Mouse (Mus musculus) brain, embryonic 14.5 days (tissue): ENCODE results near the gene Pcif1. TPM values are rescaled to one million over a fixed set of nuclear protein-coding genes. Genes with fewer than 3 reads are reported as not detected.
"Not testable (repeated sequence)": the region's sequence is repeated elsewhere in the genome, so short reads cannot be mapped to it uniquely, and the experiment has no call there.

Experiments
- DNase-seq: peaks from one replicate; pipeline ENCODE4 v3.0.0-alpha.2; 2011; ENCODE audit warnings: low read depth
- CTCF ChIP-seq: fragments of 200-500 bp; IDR thresholded peaks from 2 replicates; pipeline ENCODE4 v1.5.1; 2012; ENCODE audit warnings: inconsistent platforms, mild to moderate bottlenecking, moderate library complexity, borderline replicate concordance; ENCODE audit not compliant: insufficient read depth, insufficient read length; ENCODE audit errors: extremely low read depth
- POLR2A ChIP-seq: fragments of 200-500 bp; IDR thresholded peaks from 2 replicates; pipeline ENCODE4 v1.6.1; 2012; ENCODE audit warnings: mild to moderate bottlenecking, inconsistent platforms, borderline replicate concordance; ENCODE audit not compliant: poor library complexity, insufficient read depth, insufficient read length, severe bottlenecking; ENCODE audit errors: extremely low read depth
- polyA plus RNA-seq: library from polyadenylated mRNA; depleted of rRNA; stranded (reverse); fragments of >200 nt; gene quantifications from 2 replicates; pipeline ENCODE4 v1.2.3, GENCODE M21; 2012

Gene Pcif1
- polyA plus RNA-seq, 1 experiment: 55.5 TPM

DNA sequence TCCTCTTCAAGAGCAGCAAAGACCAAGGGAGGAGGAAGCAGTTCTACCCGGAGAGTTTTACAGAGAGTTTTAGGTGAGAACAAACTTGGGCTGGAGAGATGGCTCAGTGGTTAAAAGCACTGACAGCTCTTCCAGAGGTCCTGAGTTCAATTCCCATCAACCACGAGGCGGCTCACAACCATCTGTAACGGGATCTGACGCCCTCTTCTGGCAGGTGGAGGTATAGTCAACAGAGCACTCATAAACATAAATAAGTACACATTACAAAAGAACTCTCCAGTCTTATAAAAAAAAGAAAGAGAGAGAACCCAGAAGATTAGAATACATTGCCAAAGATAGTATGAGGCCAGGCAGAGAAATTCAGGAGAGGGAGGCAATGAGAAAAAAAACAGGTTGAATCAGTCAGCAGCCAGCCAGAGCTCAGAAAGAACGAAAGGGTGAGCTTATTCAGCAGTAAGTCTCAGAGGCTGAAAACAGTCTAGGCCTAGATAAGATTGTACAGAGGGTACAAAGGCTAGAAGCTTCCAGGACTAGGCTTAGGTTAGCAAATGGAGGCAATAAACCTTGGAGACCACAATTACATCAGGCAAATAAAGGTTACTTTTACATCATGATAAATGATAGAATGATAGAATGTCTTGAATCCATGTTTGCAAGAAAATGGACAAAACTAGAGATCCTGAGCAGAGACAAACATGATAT lies 7.4 kb upstream of the Pcif1 start:
- TF ChIP-seq POLR2A (no peak), CTCF (no peak)
- no peak for DNase-seq

DNA sequence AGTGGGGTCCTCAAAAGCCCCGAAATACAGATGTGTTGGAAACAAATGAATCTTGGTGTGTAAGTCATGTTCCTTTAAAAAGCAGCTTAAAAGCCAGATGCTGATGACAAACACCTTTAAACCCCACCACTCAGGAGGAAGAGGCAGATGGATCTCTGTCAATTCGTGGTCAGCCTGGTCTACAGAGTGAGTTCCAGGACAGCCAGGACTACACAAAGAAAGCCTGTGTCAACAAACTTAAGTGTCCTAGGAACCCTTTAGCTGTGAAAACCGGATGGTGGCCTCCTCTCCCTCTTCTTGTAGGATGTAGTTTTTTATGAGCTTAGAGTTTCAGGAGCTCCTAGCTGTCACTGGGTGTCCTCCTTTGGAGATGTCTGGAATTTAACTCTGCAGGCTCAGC lies 5.5 kb upstream of the Pcif1 start:
- no peak for DNase-seq
- TF ChIP-seq POLR2A (no peak), CTCF (no peak)

GRCm38 (mm10) chr2:164874239-164874769 lies 4.8 kb upstream of the Pcif1 start:
- TF ChIP-seq CTCF: no peak
- TF ChIP-seq POLR2A: no peak
- no peak for DNase-seq

DNA sequence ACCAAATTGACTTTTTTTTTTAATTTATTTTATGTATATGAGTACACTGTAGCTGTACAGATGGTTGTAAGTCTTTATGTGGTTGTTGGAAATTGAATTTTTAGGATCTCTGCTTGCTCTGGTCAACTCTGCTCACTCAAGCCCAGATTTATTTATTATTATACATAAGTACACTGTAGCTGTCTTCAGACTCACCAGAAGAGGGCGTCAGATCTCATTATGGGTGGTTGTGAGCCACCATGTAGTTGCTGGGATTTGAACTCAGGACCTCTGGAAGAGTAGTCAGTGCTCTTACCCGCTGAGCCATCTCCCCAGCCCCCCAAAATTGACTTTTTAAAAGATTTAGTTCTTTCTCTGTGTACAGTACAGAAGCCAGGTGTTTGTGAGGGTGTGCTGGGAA lies 3.5 kb upstream of the Pcif1 start:
- not testable (repeated sequence) for DNase-seq

GRCm38 (mm10) chr2:164877376-164878215 lies 1.5 kb upstream of the Pcif1 start:
- not testable (repeated sequence) for DNase-seq

DNA sequence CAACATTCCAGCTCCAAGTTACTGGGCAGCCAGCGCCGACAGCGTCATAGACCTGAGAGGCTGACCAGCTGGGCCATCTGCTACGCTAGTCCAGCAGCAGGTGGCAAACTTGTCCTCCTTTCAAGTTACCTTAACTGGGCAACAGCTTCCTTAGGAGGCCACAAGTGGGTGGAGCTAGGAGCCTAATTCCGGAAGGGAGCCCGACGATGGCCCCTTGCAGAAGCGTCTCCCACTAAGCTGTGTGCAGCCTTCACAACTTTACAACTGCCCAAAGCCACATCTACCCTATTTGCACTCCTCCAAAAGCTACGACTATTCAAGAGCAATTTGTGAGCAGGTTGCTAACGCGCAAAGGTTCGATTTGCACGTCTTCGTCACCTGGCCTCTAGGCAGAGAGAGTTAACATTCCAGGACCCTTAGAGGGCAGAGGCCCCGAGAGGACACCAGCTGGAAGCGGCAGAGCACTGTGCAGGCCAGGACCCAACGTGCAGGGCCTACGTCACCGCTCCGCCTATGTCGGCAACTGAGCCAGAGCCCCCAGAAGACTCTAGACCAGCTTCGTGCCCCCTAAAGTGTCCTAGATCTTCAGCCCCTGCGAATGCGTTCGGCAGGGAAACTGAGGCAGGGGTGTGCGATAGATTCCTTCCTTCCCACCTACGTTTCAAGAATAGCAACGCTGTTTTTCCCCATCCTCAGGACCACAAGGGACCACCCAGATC lies 436 bp upstream of the Pcif1 start:
- TF ChIP-seq POLR2A (no peak), CTCF (no peak)
- peak; percentile 63 for DNase-seq

DNA sequence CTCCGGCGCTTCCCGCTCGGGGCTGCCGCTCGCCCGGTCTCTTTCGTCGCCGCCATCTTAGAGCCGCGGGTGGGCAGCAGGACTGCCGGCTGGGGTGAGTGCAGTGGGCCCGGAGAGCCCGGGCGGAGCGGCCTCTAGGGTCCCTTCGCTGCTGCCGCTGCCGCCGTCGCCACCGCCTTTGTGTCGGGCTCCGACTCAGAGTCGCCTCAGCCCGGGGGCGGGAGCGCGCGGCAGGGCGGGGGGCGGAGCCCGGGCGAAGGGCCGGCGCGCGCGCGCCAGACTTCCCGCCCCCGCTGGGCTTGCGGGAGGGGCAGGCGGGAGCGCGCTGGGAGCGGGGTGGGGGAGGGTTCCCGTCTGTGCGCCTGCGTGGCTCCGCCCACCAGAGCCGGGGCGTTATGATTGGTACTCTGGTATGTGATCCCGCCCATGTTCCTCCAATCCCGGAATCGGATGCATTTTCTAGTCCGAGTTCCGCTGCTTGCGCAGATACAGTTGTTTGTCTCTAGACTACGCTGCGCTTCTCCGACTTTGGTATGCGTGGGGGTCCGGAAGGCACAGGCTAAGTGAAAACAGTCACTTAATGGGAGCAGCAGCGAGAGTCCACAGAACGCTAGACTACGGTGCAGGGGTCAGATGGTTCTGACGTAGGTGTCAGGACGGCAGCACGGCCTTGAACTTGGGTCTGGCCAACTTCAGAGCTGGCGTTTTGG lies 619 bp downstream of the Pcif1 start:
- peak; percentile 99 for DNase-seq
- TF ChIP-seq POLR2A: peak; percentile 94
- TF ChIP-seq CTCF: no peak

DNA sequence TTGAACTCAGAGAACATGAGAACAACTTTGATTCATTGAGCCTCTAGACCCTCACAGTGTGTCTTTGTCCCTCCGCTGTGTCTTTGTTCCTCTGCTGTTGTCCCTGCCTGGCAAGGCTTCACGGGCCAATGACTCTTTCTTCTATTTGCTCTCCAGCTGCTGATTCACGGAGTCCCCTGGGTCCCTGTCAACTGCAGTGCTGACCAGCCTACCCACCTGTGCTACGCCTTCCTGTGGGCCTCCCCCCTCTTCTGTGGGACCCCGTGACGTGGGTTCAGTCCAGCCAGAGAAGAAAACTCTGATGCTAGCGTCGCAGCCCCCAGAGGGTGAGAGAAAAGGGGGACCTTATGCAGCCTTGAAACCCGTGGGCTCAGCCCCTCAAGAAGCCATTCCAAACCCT lies 3.5 kb downstream of the Pcif1 start:
- peak; percentile 39 for DNase-seq
- TF ChIP-seq POLR2A (no peak), CTCF (no peak)

DNA sequence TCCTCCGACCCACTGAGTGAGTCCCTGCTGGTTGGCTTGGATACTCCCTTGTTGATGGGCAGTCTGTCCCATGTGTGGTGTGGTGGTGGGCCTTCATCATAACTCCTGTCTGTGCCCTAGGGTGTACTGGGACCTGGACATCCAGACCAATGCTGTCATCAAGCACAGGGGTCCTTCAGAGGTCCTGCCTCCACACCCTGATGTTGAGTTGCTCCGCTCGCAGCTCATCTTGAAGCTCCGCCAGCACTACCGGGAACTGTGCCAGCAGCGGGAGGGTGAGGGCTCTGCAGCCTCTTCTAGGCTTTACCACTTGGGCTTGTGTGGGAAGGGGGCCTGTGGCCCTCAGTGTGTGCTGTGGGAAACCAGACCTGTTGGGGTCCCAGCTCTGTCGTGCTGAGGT lies 6.7 kb downstream of the Pcif1 start:
- TF ChIP-seq POLR2A: no peak
- no peak for TF ChIP-seq CTCF
- peak; percentile 77 for DNase-seq

- TF ChIP-seq CTCF (no peak), POLR2A (no peak)
- DNase-seq: no peak
These were observed 7.5 kb downstream of the Pcif1 start for GRCm38 (mm10) chr2:164886617-164887016.

DNA sequence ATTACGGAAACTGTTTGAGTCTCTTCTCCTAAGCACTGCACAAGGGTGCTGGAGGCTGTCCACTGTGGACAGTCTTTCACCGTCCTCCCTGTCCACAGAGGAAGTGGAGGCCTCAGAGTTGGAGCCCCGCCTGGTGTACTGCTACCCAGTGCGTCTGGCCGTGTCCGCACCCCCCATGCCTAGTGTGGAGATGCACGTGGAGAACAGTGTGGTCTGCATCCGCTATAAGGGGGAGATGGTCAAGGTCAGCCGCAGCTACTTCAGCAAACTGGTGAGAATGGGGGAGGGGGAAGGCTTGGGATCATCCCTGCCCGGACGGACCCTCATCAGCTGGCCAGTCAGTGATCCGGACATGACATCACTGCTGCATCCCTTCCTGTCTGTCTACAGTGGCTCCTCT lies 9.9 kb downstream of the Pcif1 start:
- TF ChIP-seq POLR2A: no peak
- TF ChIP-seq CTCF: no peak
- DNase-seq: no peak

- DNase-seq: no peak
- no peak for TF ChIP-seq POLR2A
- no peak for TF ChIP-seq CTCF
These were observed 10.9 kb downstream of the Pcif1 start for GRCm38 (mm10) chr2:164889960-164890359.
